Mouse (Mus musculus): ENCODE results near the gene Wif1.

- TF ChIP-seq GATA1 (IDR thresholded peaks at IDR 0.05; ENCODE audit: borderline replicate concordance, low read length) (no peak), FLI1 (IDR thresholded peaks at IDR 0.05; ENCODE audit: low read length) (no peak)
Observed at GRCm38 (mm10) chr10:121129000-121129925, 95.5 kb downstream of the Wif1 start.
